Mouse (Mus musculus) olfactory bulb, adult 2 months (tissue): ENCODE measurements at regions not wholly inside any gene's neighbourhood (a gene's known extent, or its start where the extent isn't known, plus 50 kb on each side); places are given as distances from the start of the nearest gene placed in this dataset.

Experiments used
- CTCF ChIP-seq: fragments of 200-500 bp; IDR thresholded peaks from 2 replicates; pipeline ENCODE4 v1.5.1; 2012; ENCODE audit warnings: low read depth, mild to moderate bottlenecking, low read length, moderate library complexity; ENCODE audit not compliant: insufficient read depth
- POLR2A ChIP-seq: fragments of 200-500 bp; IDR thresholded peaks from 2 replicates; pipeline ENCODE4 v1.6.1; 2012; ENCODE audit warnings: mild to moderate bottlenecking, low read depth, low read length, moderate library complexity; ENCODE audit not compliant: insufficient read depth

GRCm38 (mm10) chr15:61238996-61239395, 316.2 kb upstream of the A1bg start:
- TF ChIP-seq CTCF (no peak), POLR2A (no peak)
